Mouse (Mus musculus): Measurements from ENCODE around the gene Bmp10.

Gene Bmp10

GRCm38 (mm10) chr6:87428487-87429044 lies at the start of gene Bmp10:
Bmp10 (plus strand) TSS chr6:87428994.
- no peak for DNase-seq (ENCODE audit: extremely low spot score, low spot score)

DNA sequence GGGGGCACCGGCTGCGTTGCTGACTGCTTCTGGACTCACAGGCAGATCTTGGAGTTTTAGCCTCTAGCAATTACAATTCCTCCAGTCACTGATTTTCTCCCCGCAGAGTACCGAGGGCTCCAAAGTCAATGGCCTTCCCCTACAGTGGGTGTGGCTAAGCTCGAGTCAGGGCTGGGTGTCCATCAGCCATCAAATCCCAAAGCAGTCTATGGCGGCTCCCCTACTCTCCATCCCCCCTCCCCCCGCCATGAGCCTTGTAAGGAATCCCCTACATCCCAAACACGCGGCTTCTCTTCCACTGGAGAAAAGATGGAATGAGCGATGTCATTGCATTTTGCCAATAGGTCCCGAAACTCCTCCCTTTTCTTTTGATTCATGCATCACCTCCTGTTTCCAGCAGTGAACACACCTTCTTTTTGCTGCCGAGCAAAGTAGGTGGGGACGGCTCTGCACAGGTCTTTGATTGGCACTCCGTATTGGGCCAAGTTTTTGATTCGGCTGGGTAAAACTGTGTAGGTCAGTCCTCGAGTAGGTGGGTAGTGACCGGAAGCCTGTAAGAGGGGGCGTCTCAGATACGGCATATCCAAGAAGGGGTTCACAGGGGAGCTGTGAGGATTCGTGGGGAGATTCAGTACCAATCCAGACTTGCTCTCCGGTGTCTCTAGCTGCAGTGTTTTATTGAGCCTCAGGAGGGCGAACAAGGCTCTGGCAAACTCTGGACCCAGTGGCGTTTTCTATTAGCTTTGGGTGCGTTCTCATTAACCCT lies 44.7 kb upstream of the Bmp10 start:
- DNase-seq (ENCODE audit: extremely low spot score, low spot score) = no peak

DNA sequence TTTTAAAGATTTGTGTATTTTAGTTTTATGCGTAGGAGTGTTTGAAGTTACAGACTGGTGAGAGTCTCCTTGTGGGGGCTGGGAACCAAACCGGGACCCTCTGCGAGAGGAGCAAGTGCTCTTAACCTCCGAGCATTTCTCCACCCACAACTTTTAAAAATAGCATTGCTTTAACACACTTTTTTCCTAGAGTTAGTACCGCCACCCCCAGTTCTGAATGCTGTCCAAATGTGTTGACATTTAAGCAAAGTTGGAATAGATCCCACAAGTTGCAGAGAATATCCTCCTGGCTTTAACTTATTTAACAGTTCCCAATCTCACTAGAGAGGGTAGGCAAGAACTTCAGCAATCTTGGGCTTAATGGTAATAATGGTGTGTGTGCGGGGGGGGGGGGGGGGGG lies 44.0 kb upstream of the Bmp10 start:
- no peak for DNase-seq (ENCODE audit: extremely low spot score, low spot score)

DNA sequence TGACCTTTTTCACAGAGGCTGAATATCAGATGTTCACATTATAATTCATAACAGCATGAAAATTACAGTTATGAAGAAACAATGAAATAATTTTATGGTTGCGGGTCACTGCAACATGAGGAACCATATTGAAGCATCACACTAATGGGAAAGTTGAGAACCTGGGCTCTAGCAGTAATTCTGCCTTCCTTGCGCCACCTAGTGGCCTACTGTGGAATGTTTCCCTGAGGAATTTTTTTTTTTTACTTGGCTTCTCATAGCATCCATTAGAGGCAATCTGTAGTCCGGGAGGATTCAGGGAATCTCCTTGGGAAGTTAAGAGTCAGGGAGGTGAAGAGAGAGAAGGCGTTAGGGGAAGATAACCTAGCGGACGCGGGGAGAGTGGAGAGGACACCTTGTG lies 42.6 kb upstream of the Bmp10 start:
- DNase-seq (ENCODE audit: extremely low spot score, low spot score) = peak; percentile 69

DNA sequence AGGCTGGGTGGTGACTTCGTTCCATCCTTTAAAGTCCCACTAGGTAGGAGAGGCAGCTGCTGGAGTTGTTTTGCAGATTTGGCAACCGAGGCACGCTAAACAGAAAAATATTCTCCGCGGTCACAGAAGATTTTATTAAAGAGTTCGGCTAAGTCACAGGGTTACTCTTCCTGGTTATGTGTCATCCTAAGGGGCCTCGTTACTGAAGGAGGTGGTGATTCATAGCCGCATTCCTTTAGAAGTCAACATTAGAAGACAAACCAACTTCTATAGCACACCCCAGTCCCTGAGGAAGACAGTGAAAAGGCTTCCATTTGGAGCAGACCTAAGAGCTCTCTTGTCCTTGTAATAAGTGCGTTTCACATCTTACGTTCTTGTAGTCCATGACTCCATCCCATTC lies 42.1 kb upstream of the Bmp10 start:
- DNase-seq (ENCODE audit: extremely low spot score, low spot score) = no peak

- no peak for DNase-seq (ENCODE audit: extremely low spot score, low spot score)
Measured at GRCm38 (mm10) chr6:87388877-87389276, 39.9 kb upstream of the Bmp10 start, which contains the start of gene Gkn3. Gkn3 (minus strand) TSS chr6:87388935.

- DNase-seq (ENCODE audit: extremely low spot score, low spot score) = no peak
Measured at GRCm38 (mm10) chr6:87389455-87389989, 39.3 kb upstream of the Bmp10 start.

GRCm38 (mm10) chr6:87393466-87394205 lies 35.2 kb upstream of the Bmp10 start:
- no peak for DNase-seq (ENCODE audit: extremely low spot score, low spot score)

DNA sequence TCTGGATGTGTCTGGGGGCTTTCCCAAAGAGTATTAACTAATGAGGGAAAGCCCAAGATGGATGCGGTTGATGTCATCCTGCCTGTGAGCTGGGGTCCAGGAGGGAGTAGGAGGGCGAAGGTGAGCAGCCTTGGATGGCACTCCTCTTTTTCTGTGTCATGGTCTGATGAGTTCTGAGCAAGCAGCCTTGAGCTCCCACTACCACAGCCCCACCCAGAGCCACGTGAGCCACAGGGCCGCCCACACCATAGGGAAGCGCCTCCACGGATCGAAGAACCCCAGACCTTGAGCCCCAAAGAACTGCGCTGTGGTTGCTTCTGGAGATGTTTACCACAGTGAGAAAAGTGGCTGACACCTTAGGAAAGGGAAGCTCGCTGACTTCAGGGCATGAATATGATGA lies 34.0 kb upstream of the Bmp10 start:
- DNase-seq (ENCODE audit: extremely low spot score, low spot score) = no peak

GRCm38 (mm10) chr6:87399137-87399536 lies 29.7 kb upstream of the Bmp10 start:
- peak; percentile 82 for DNase-seq (ENCODE audit: extremely low spot score, low spot score)

- DNase-seq (ENCODE audit: extremely low spot score, low spot score) = no peak
Measured at GRCm38 (mm10) chr6:87399886-87400566, 28.8 kb upstream of the Bmp10 start.

DNA sequence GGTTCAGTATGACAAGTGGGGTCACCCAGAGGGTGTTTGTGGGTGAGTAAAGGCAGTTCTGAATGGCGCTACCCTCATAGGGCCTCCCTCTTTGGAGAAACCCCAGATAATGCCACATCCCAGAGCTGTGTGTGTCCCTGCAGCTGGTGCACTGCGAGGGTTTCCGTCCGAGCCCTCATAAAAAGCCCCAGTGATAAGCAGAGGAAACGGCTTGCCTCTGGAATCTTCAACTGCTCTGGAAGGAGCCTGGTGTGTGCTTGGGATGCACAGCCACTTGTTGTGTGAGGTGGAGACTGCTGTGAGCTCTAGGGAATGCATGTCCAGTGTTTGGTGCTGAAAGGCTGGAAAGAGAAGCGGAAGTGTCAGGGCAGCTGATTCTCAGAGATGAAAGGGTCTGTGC lies 27.3 kb upstream of the Bmp10 start:
- no peak for DNase-seq (ENCODE audit: extremely low spot score, low spot score)

GRCm38 (mm10) chr6:87412011-87412410 lies 16.8 kb upstream of the Bmp10 start:
- no peak for DNase-seq (ENCODE audit: extremely low spot score, low spot score)

DNA sequence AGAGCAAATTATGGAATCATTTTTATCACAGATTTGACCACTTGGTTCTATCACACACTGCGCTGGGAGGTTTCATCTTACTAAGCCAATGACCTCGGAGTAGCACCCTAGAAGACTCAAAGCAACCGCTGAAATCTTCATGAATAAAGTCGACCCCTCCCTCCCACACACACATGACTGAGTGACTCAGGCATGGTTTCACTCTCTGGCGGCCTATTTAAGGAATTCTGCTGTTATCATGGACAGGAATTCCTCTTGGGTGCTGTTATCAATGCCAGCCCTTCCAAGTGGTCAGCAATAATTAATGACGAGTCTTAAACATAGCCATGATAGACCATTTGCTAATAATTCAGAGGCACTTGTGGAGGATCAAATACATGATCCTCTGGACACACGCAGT lies 6.5 kb upstream of the Bmp10 start:
- DNase-seq (ENCODE audit: extremely low spot score, low spot score) = no peak

DNA sequence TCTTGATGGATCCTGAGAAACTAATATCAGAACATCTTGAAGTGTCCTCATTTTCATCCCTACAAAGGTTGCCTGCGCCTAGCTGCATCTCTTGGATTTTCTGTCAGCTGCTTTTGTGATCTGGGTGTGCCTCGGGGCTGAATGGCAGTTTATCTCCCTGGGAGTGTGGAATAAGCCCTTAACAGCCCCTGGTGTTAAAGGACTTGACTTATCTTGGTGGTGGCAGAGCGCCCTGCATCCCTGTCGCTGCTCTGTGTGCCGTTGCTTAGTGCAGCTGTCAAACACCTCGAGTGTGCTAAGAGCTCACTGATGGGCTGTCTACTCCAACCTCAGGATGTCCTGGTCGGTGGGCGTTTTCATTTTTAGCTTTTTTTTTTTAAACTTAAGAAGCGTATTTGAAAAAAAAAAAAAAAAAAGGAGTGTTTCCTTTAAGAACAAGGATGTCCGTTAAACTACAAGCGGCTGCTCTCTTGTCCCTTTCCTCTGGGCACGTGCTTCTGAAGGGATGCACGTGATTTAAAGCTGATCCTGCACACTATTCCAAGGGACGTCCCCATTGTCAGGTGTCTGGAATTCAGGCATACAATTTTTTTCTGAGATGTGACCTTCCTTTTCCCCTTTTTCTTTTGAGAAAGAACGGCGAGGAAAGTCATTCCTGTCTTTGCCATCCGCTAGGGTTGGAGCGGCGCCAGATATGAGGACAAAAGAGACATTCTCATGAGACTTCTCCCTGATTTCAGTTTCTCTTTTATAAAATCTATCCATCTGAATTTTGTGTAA lies 4.6 kb upstream of the Bmp10 start:
- no peak for DNase-seq (ENCODE audit: extremely low spot score, low spot score)

DNA sequence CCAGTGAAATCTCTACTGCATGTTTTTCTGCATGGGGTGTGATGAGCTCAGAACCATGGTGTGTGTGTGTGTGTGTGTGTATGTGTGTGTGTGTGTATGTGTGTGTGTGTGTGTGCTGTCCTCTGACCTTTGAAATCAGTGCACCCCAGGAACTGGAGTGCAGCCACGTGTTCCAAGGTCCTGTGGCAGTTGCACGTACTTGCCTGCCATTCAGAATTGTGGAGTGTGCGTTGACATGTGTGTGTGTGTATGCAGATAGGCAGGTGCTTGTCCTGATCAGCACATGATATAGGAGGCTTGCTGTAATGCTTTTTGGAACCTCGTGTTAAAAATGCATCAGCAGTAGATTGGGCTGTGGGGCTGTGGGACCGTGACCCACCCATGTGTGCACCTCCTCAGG lies 1.8 kb upstream of the Bmp10 start:
- no peak for DNase-seq (ENCODE audit: extremely low spot score, low spot score)

DNA sequence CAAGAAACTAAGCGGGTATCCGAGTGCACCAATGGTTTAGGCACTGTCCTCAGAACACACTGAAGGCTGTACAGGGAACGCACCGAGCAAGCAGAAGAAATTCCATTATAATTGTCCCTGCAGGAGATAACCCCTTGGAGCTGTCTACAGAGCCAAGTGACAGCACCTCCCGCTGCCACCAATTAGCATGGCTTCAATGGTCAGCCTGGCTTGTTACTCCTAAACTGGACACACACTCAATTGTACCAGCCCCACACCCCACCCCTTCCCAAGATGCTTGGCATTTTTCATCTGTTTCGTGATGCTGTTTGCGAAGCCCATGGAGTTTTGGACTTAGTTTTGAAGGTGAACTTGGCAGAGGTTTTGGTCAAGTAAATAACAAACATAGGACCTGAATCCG lies 1.2 kb upstream of the Bmp10 start:
- no peak for DNase-seq (ENCODE audit: extremely low spot score, low spot score)

DNA sequence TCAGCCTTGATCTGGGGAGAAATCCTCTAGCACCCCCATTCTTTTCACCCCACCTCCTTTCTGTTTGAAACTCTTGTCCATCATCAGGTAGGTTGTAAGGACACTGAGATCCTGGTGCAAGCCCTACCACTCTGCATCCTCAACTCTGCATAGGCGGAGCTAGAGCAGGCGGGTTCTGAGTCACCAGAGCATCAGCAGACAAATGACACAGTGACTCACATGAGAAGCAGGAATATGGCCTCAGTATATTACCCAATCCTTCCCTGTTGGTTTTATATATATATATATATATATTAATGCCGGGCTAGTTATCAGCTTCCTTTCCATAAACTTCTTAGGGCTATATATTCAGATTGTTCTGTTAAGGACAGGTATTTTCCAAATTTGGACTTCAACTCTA lies 7.0 kb downstream of the Bmp10 start:
- no peak for DNase-seq (ENCODE audit: extremely low spot score, low spot score)

DNA sequence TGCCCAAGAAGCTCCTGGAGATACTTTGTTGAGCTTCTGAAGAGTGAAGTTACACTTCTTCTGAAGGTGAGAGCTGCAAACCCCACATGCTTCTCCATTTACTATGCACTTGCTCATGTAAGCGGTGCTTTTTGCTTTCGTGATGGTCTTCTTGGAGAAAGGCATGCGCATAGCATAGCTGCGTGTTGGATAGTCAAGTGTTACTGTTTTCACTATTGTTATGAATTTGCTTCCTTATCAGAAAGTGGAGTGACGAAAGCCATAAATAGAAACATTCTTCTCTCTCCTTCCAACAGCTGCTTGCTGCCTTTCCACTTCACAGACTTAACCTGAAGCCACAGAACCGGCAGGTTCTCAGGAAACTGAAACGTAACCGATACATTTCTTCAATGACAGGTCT lies 8.0 kb downstream of the Bmp10 start:
- no peak for DNase-seq (ENCODE audit: extremely low spot score, low spot score)

DNA sequence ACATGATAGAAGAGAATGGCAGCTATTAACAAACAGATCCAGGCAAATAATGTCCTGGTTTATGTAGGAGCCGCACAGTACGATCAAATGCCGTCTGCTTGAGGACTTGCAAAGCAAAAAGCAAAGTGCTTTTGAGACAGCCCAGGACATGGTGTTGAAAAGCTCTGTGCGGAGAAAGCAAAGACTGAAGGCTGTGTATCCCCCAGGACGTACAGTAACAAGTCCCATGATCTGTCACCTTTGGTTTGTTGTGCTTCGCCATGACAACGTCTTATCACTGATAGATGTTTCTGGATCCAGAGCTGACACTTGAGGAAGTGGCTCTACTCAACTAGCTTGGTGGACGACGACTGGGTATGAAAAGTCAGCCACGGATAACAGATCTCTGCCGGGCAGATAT lies 14.5 kb downstream of the Bmp10 start:
- DNase-seq (ENCODE audit: extremely low spot score, low spot score) = no peak

DNA sequence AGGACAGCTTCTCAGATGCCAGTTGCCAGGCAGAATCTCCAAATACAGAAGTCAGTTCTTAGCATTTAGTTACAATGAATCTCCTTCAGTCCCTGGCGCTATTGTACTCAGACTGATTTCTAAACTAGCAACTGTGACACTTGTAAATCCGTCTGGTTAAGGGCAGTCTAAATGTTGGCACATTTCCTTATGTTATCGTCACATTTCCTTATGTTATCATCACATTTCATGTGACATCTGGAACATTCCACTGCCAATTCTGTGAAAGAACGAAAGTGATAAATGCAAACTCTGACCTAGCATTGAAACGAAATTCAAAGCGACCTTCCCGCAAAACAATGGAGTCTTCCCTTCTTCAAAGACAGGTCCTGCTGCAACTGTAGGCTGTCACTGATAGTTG lies 16.4 kb downstream of the Bmp10 start:
- DNase-seq (ENCODE audit: extremely low spot score, low spot score) = no peak
